In the genomic region with DNA sequence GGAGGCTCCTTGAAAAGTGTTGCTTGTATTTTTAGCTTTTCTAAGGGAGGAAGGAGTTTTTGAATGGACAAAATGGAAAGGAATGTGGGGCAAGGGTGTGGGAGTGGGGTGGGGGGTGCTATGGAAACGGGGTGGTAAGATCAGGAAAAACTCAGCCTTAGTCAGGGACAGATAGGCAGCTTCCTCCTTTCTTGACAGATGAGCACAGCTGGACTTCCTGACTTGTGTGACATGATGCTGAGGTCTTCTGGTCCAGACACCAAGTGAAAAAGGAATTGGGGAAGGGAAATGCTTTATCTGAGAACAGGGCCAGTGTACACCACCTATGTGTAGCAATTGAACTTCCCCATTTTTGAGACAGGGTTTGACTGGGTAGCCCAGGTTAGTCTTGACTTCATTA, we compare ENCODE assay signal across 9 mouse cellular contexts.
A peak's percentile ranks its signal among the peaks of the same experiment; 100 is the strongest.
DNase-seq lines count a peak whose midpoint lies in the region; ATAC-seq and TF ChIP-seq lines count a peak whose summit lies in the region.
"Had no signal": no experiment of that assay in that cellular context is flagged by ENCODE, and none has a peak within 500 bp of the region (broad histone marks: within the 10 kb centered on the region; RNA-seq: fewer than 3 reads in every experiment).

No protein-coding gene starts in this region.

- intact Hi-C loops in gastrocnemius, postnatal 36 days (cut with DNase I), result no loop called here

- peak; percentile 10 for DNase-seq in 3T3-L1 (ENCODE audit: low read depth, low spot score)
- peak; percentile 74 for DNase-seq in 416B (ENCODE audit: low read depth)
- DNase-seq in forebrain, postnatal 0 days, result no peak
- DNase-seq in kidney, adult 9 months, result peak; percentile 31
- no peak for DNase-seq in testis, postnatal 10 days (ENCODE audit: low spot score)
- no peak for DNase-seq in gastrocnemius, postnatal 36 days

- H3K4me2 ChIP-seq in forebrain, postnatal 0 days (ENCODE audit: low read depth), result no peak overlapping the region
- H3K4me2 ChIP-seq in midbrain, embryonic 13.5 days (replicated peaks), result no peak overlapping the region
- H3K4me2 ChIP-seq: embryonic facial prominence, embryonic 15.5 days had no signal

- no peak for TF ChIP-seq CTCF in forebrain, postnatal 0 days (IDR thresholded peaks at IDR 0.05; ENCODE audit: low read depth)

- 76% methylated on average over 1 of the region's 1 CpGs for WGBS in forebrain, postnatal 0 days
- WGBS in midbrain, embryonic 13.5 days, result 85% methylated on average over 1 of the region's 1 CpGs

- H3K9me3 ChIP-seq in forebrain, postnatal 0 days (ENCODE audit: low read length), result no peaks in the 10 kb centered on the region
- H3K9me3 ChIP-seq in midbrain, embryonic 13.5 days, result no peaks in the 10 kb centered on the region
- H3K9me3 ChIP-seq: embryonic facial prominence, embryonic 15.5 days had no signal

- no peak overlapping the region for H3K9ac ChIP-seq in forebrain, postnatal 0 days
- H3K9ac ChIP-seq in midbrain, embryonic 13.5 days (replicated peaks), result no peak overlapping the region
- H3K9ac ChIP-seq: embryonic facial prominence, embryonic 15.5 days had no signal

- H3K27ac ChIP-seq in forebrain, postnatal 0 days (ENCODE audit: low read depth, low read length), result 0 out of 2 replicates have a peak overlapping the region, but pooled peaks have one; percentile 51
- no peak overlapping the region for H3K27ac ChIP-seq in midbrain, embryonic 13.5 days
- H3K27ac ChIP-seq: embryonic facial prominence, embryonic 15.5 days; macrophage had no signal

- 0 out of 2 replicates have a peak, but pooled peaks cover 3% of the 10 kb centered on the region for H3K4me1 ChIP-seq in forebrain, postnatal 0 days (ENCODE audit: insufficient read depth)
- peaks cover 28% of the 10 kb centered on the region for H3K4me1 ChIP-seq in midbrain, embryonic 13.5 days (replicated peaks)

- H3K4me3 ChIP-seq in forebrain, postnatal 0 days (ENCODE audit: low read depth, low read length), result no peak overlapping the region
- H3K4me3 ChIP-seq in midbrain, embryonic 13.5 days (replicated peaks), result no peak overlapping the region
- H3K4me3 ChIP-seq: embryonic facial prominence, embryonic 15.5 days had no signal

- H3K36me3 ChIP-seq in forebrain, postnatal 0 days (ENCODE audit: insufficient read depth), result no peaks in the 10 kb centered on the region
- H3K36me3 ChIP-seq in midbrain, embryonic 13.5 days, result no peaks in the 10 kb centered on the region
- H3K36me3 ChIP-seq: embryonic facial prominence, embryonic 15.5 days had no signal

- H3K27me3 ChIP-seq in forebrain, postnatal 0 days (ENCODE audit: insufficient read depth, low read length), result no peaks in the 10 kb centered on the region
- H3K27me3 ChIP-seq in midbrain, embryonic 13.5 days, result no peaks in the 10 kb centered on the region
- H3K27me3 ChIP-seq: embryonic facial prominence, embryonic 15.5 days had no signal

- ATAC-seq in forebrain, postnatal 0 days, result no peak
- ATAC-seq in midbrain, embryonic 13.5 days, result no peak

Comparison
In these comparisons a context has a peak if more than half of its experiments do, and no peak if none do; other contexts are left out.
1. DNase-seq: peak in 3T3-L1 (single experiment), 416B (single experiment) and kidney, adult 9 months (single experiment); none in forebrain, postnatal 0 days (single experiment), testis, postnatal 10 days (single experiment) and gastrocnemius, postnatal 36 days (0 of 2).